Mouse (Mus musculus) heart, embryonic 15.5 days (tissue): Measurements from ENCODE around the gene Zfp941. TPM values are rescaled to one million over a fixed set of nuclear protein-coding genes. Genes with fewer than 3 reads are reported as not detected.

ENCODE experiments used
- ATAC-seq: fragments of 200-750 bp; cut with Nextera tagmentation; replicated peaks from 2 replicates; pipeline ENCODE4 v1.8.0; 2017; ENCODE audit warnings: low read depth, moderate TSS enrichment; ENCODE audit not compliant: insufficient number of reproducible peaks, insufficient read depth, low FRiP score
- H3K27ac ChIP-seq: fragments of 300-500 bp; sonication (generic); 2 replicates; pipeline ENCODE4 v1.5.1; 2015; ENCODE audit warnings: mild to moderate bottlenecking, inconsistent platforms
- H3K27me3 ChIP-seq: fragments of 300-500 bp; sonication (generic); 2 replicates; pipeline ENCODE4 v1.6.1; 2015; ENCODE audit warnings: inconsistent platforms
- H3K36me3 ChIP-seq: fragments of 300-500 bp; sonication (generic); 2 replicates; pipeline ENCODE4 v1.6.1; 2015; ENCODE audit warnings: mild to moderate bottlenecking, inconsistent platforms
- H3K4me1 ChIP-seq: fragments of 300-500 bp; sonication (generic); replicated peaks from 2 replicates; pipeline ENCODE4 v1.6.1; 2015; ENCODE audit warnings: inconsistent platforms
- H3K4me2 ChIP-seq: fragments of 300-500 bp; sonication (generic); 2 replicates; pipeline ENCODE4 v1.6.1; 2015; ENCODE audit warnings: inconsistent platforms, mild to moderate bottlenecking, moderate library complexity
- H3K4me3 ChIP-seq: fragments of 300-500 bp; sonication (generic); 2 replicates; pipeline ENCODE4 v1.5.1; 2015; ENCODE audit warnings: mild to moderate bottlenecking, inconsistent platforms
- H3K9ac ChIP-seq: fragments of 300-500 bp; sonication (generic); 2 replicates; pipeline ENCODE4 v1.6.1; 2015; ENCODE audit warnings: mild to moderate bottlenecking, inconsistent platforms
- H3K9me3 ChIP-seq: fragments of 300-500 bp; sonication (generic); replicated peaks from 2 replicates; pipeline ENCODE4 v1.6.1; 2016; ENCODE audit warnings: inconsistent platforms
- WGBS: fragments of 180-500 bp; shearing (Covaris S2); methylation state at CpG from one replicate; pipeline ENCODE4 v1.1.7; 2015; ENCODE audit warnings: mixed read lengths; 5-methylcytosine and 5-hydroxymethylcytosine counted together
- polyA plus RNA-seq: library from polyadenylated mRNA; unstranded; fragments of >200 nt; fragmentation: Nextera tagmentation; extraction: Ambion mirVana; gene quantifications from 2 replicates; pipeline ENCODE4 v1.2.1, GENCODE M21; 2015

Gene Zfp941
- polyA plus RNA-seq, 1 experiment from 2014 or later, result 0.78 TPM

GRCm38 (mm10) chr7:140763447-140764020, 58.4 kb downstream of the Zfp941 start, which contains the start of gene Cyp2e1:
Cyp2e1 (plus strand) TSS chr7:140763739.
- ATAC-seq, result no peak
- H3K27me3 ChIP-seq, result no peaks in the 10 kb centered on the region
- no peak within 1 kb of the TSS for H3K9ac ChIP-seq
- no peaks in the 10 kb centered on the region for H3K36me3 ChIP-seq
- no peaks in the 10 kb centered on the region for H3K4me1 ChIP-seq
- 83% methylated on average over 7 of the region's 7 CpGs for WGBS
- no peak within 1 kb of the TSS for H3K4me3 ChIP-seq
- H3K9me3 ChIP-seq, result no peaks in the 10 kb centered on the region
- no peak within 1 kb of the TSS for H3K4me2 ChIP-seq
- H3K27ac ChIP-seq, result no peak within 1 kb of the TSS

- no peak overlapping the region for H3K4me2 ChIP-seq
- H3K4me3 ChIP-seq, result no peak overlapping the region
- no peaks in the 10 kb centered on the region for H3K4me1 ChIP-seq
- H3K27ac ChIP-seq, result no peak overlapping the region
- no peaks in the 10 kb centered on the region for H3K36me3 ChIP-seq
- no peaks in the 10 kb centered on the region for H3K9me3 ChIP-seq
- H3K27me3 ChIP-seq, result no peaks in the 10 kb centered on the region
- H3K9ac ChIP-seq, result no peak overlapping the region
- ATAC-seq, result no peak
These were observed 61.3 kb downstream of the Zfp941 start for GRCm38 (mm10) chr7:140760647-140761046.

Other genes with a start within 250 kb of the Zfp941 start
- not detected in 2 replicates for gene Olfr46, start 220.9 kb downstream of the Zfp941 start, polyA plus RNA-seq
- gene Olfr61, start 193.2 kb downstream of the Zfp941 start, polyA plus RNA-seq, result not detected in 2 replicates
- not detected in 2 replicates for gene Olfr53, start 175.7 kb downstream of the Zfp941 start, polyA plus RNA-seq
- not detected in 2 replicates for gene Olfr539, start 162.2 kb downstream of the Zfp941 start, polyA plus RNA-seq
- gene Olfr45, start 140.2 kb downstream of the Zfp941 start, polyA plus RNA-seq, result not detected in 2 replicates
- gene Olfr541, start 124.9 kb downstream of the Zfp941 start, polyA plus RNA-seq, result not detected in 2 replicates
- gene Cyp2e1, start 58.4 kb downstream of the Zfp941 start, polyA plus RNA-seq, result not detected in 2 replicates
- gene Syce1, start 34.3 kb downstream of the Zfp941 start, polyA plus RNA-seq, result 0.13 and 0.21 TPM in 2 replicates
- 0.68 and 1.4 TPM in 2 replicates for gene Urah, start 12.8 kb upstream of the Zfp941 start, polyA plus RNA-seq
- 0.36 TPM in 1 of 2 replicates, not detected in the other for gene Scgb1c1, start 23.4 kb upstream of the Zfp941 start, polyA plus RNA-seq
- not detected in 2 replicates for gene Odf3, start 25.6 kb upstream of the Zfp941 start, polyA plus RNA-seq
- gene Gm45785, start 34.2 kb upstream of the Zfp941 start, polyA plus RNA-seq, result not detected in 2 replicates
- 36.0 and 47.3 TPM in 2 replicates for gene Ric8a, start 34.8 kb upstream of the Zfp941 start, polyA plus RNA-seq
- 30.2 and 31.9 TPM in 2 replicates for gene Bet1l, start 35.4 kb upstream of the Zfp941 start, polyA plus RNA-seq
- gene Psmd13, start 59.8 kb upstream of the Zfp941 start, polyA plus RNA-seq, result 154 and 179 TPM in 2 replicates
- 54.1 and 55.8 TPM in 2 replicates for gene Sirt3, start 60.1 kb upstream of the Zfp941 start, polyA plus RNA-seq
- 309 and 515 TPM in 2 replicates for gene Cox8b, start 78.3 kb upstream of the Zfp941 start, polyA plus RNA-seq
- gene Nlrp6, start 98.7 kb upstream of the Zfp941 start, polyA plus RNA-seq, result 0.24 and 2.8 TPM in 2 replicates
- gene Pgghg, start 119.2 kb upstream of the Zfp941 start, polyA plus RNA-seq, result 9.3 and 15.5 TPM in 2 replicates
- 1.6 and 2.5 TPM in 2 replicates for gene Ifitm5, start 128.1 kb upstream of the Zfp941 start, polyA plus RNA-seq
- not detected in 2 replicates for gene Gm45717, start 133.8 kb upstream of the Zfp941 start, polyA plus RNA-seq
- gene Ifitm2, start 133.8 kb upstream of the Zfp941 start, polyA plus RNA-seq, result 459 and 624 TPM in 2 replicates
- 11.7 and 49.8 TPM in 2 replicates for gene Ifitm1, start 145.0 kb upstream of the Zfp941 start, polyA plus RNA-seq
- gene Ifitm3, start 188.6 kb upstream of the Zfp941 start, polyA plus RNA-seq, result 103 and 212 TPM in 2 replicates
- 0.53 and 1.4 TPM in 2 replicates for gene Ifitm6, start 195.7 kb upstream of the Zfp941 start, polyA plus RNA-seq
- not detected in 2 replicates for gene Gm17387, start 207.0 kb upstream of the Zfp941 start, polyA plus RNA-seq
- gene B4galnt4, start 238.9 kb upstream of the Zfp941 start, polyA plus RNA-seq, result 1.0 and 2.0 TPM in 2 replicates